Mouse (Mus musculus) neural tube, embryonic 14.5 days (tissue): ENCODE measurements around the gene Cenpf. TPM values are rescaled to one million over a fixed set of nuclear protein-coding genes. Genes with fewer than 3 reads are reported as not detected.

Experiments used
- ATAC-seq: fragments of 200-750 bp; cut with Nextera tagmentation; 2 replicates; pipeline ENCODE4 v1.8.0; 2017; ENCODE audit warnings: low read depth, mild to moderate bottlenecking, moderate TSS enrichment, moderate library complexity
- H3K27ac ChIP-seq: fragments of 300-500 bp; sonication (generic); 2 replicates; pipeline ENCODE4 v1.5.1; 2014; ENCODE audit warnings: low read depth, mild to moderate bottlenecking, control low read depth, low read length, moderate library complexity, mixed read lengths
- H3K27me3 ChIP-seq: fragments of 300-500 bp; sonication (generic); 2 replicates; pipeline ENCODE4 v1.6.1; 2014; ENCODE audit warnings: low read length; ENCODE audit not compliant: control insufficient read depth, insufficient read depth
- H3K36me3 ChIP-seq: fragments of 300-500 bp; sonication (generic); 2 replicates; pipeline ENCODE4 v1.6.1; 2014; ENCODE audit warnings: low read length, mixed read lengths; ENCODE audit not compliant: control insufficient read depth, insufficient read depth
- H3K4me1 ChIP-seq: fragments of 300-500 bp; sonication (generic); 2 replicates; pipeline ENCODE4 v1.6.1; 2014; ENCODE audit warnings: low read length; ENCODE audit not compliant: control insufficient read depth, insufficient read depth
- H3K4me2 ChIP-seq: fragments of 300-500 bp; sonication (generic); 2 replicates; pipeline ENCODE4 v1.6.1; 2014; ENCODE audit warnings: mild to moderate bottlenecking, low read depth, low read length, control low read depth
- H3K4me3 ChIP-seq: fragments of 300-500 bp; sonication (generic); 2 replicates; pipeline ENCODE4 v1.5.1; 2014; ENCODE audit warnings: low read depth, low read length, control low read depth, mixed read lengths
- H3K9ac ChIP-seq: fragments of 300-500 bp; sonication (generic); replicated peaks from 2 replicates; pipeline ENCODE4 v1.6.1; 2014; ENCODE audit warnings: low read depth, mild to moderate bottlenecking, control low read depth, low read length, mixed read lengths
- H3K9me3 ChIP-seq: fragments of 300-500 bp; sonication (generic); 2 replicates; pipeline ENCODE4 v1.6.1; 2016; ENCODE audit warnings: low read length; ENCODE audit not compliant: control insufficient read depth
- WGBS: fragments of 180-500 bp; shearing (Covaris S2); extraction: QIAGEN DNeasy Blood & Tissue Kit; methylation state at CpG from one replicate; pipeline ENCODE4 v1.1.7; 2014; 5-methylcytosine and 5-hydroxymethylcytosine counted together
- polyA plus RNA-seq: library from polyadenylated mRNA; unstranded; fragments of >200 nt; fragmentation: Nextera tagmentation; extraction: Ambion mirVana; gene quantifications from 2 replicates; pipeline ENCODE4 v1.2.1, GENCODE M21; 2014

Cenpf gene
- polyA plus RNA-seq, 1 experiment from 2014 or later: 6.5 TPM

GRCm38 (mm10) chr1:189657406-189657805 is 30.5 kb downstream of the Cenpf start:
- no peak overlapping the region for H3K4me2 ChIP-seq
- H3K9me3 ChIP-seq: no peaks in the 10 kb centered on the region
- WGBS: 91% methylated on average over 8 of the region's 8 CpGs
- H3K4me1 ChIP-seq: no peaks in the 10 kb centered on the region
- no peak overlapping the region for H3K4me3 ChIP-seq
- no peak overlapping the region for H3K27ac ChIP-seq
- H3K36me3 ChIP-seq: no peaks in the 10 kb centered on the region
- no peaks in the 10 kb centered on the region for H3K27me3 ChIP-seq
- no peak for ATAC-seq
- H3K9ac ChIP-seq: no peak overlapping the region

GRCm38 (mm10) chr1:189653746-189654145 is 34.1 kb downstream of the Cenpf start:
- H3K36me3 ChIP-seq: no peaks in the 10 kb centered on the region
- H3K9me3 ChIP-seq: no peaks in the 10 kb centered on the region
- no peak overlapping the region for H3K4me2 ChIP-seq
- ATAC-seq: no peak
- no peaks in the 10 kb centered on the region for H3K27me3 ChIP-seq
- WGBS: 94% methylated on average over 3 of the region's 3 CpGs
- H3K27ac ChIP-seq: no peak overlapping the region
- no peaks in the 10 kb centered on the region for H3K4me1 ChIP-seq
- no peak overlapping the region for H3K4me3 ChIP-seq
- H3K9ac ChIP-seq: no peak overlapping the region

DNA sequence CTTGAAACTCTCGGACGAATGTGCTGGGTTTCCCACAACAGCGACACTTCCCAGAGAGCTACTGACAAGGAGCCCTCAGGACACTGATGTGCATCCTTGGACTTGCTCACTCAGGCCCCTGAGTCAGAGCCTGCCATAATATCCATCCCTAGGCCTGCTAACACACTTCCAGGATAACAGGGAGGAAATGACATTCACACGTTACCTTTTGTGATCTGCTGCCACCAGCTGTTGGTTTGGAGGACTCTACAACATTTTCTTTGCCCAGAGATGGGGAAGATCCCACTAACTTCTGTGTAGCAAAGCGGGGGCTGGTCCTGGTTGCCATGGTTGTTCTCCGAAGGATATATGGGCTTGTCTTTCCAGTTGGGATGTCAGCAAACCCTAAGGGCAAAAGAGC is 41.3 kb downstream of the Cenpf start:
- no peak overlapping the region for H3K27ac ChIP-seq
- no peaks in the 10 kb centered on the region for H3K27me3 ChIP-seq
- no peak for ATAC-seq
- H3K9ac ChIP-seq: no peak overlapping the region
- H3K4me3 ChIP-seq: no peak overlapping the region
- WGBS: 85% methylated on average over 6 of the region's 6 CpGs
- no peaks in the 10 kb centered on the region for H3K4me1 ChIP-seq
- no peak overlapping the region for H3K4me2 ChIP-seq
- H3K36me3 ChIP-seq: no peaks in the 10 kb centered on the region
- H3K9me3 ChIP-seq: no peaks in the 10 kb centered on the region

DNA sequence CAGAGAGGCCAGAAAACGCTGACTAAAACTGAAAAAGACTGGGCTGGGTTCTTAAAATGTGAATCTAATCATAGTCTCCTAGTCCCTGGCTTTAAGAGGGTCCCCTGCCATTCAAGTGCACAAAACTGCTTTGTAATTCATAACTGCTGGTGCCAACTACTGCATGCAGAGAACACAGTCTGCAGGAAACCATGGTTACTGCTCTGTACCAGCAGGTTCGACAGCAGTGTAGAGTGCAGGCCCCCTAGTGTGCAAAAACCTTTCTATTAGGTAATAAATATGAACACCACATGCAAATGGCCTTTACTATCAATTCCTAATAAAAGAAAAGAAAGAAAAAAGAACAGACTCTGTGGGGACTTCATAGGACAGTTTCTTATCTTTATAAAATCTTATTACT is 42.5 kb downstream of the Cenpf start:
- Histone ChIP-seq H3K4me2 (no peak overlapping the region), H3K36me3 (no peaks in the 10 kb centered on the region), H3K27me3 (no peaks in the 10 kb centered on the region), H3K27ac (peak overlapping the region; percentile 36; the same call in 1 of the 2 replicates), H3K4me3 (no peak overlapping the region), H3K9ac (no peak overlapping the region), H3K4me1 (no peaks in the 10 kb centered on the region), H3K9me3 (no peaks in the 10 kb centered on the region)
- peak; percentile 85 for ATAC-seq
- 53% methylated on average over 2 of the region's 2 CpGs for WGBS

- no peak overlapping the region for H3K4me2 ChIP-seq
- no peaks in the 10 kb centered on the region for H3K27me3 ChIP-seq
- no peaks in the 10 kb centered on the region for H3K36me3 ChIP-seq
- no peaks in the 10 kb centered on the region for H3K4me1 ChIP-seq
- H3K27ac ChIP-seq: peak overlapping the region; percentile 36; the same call in 1 of the 2 replicates
- no peak overlapping the region for H3K9ac ChIP-seq
- H3K9me3 ChIP-seq: no peaks in the 10 kb centered on the region
- no peak overlapping the region for H3K4me3 ChIP-seq
- 56% methylated on average over 3 of the region's 3 CpGs for WGBS
- peak; percentile 61 for ATAC-seq
Observed at GRCm38 (mm10) chr1:189644700-189645345, 43.1 kb downstream of the Cenpf start.

GRCm38 (mm10) chr1:189639581-189639980 is 48.3 kb downstream of the Cenpf start:
- Histone ChIP-seq H3K27me3 (no peaks in the 10 kb centered on the region), H3K9me3 (no peaks in the 10 kb centered on the region), H3K9ac (no peak overlapping the region), H3K4me3 (no peak overlapping the region), H3K4me1 (no peaks in the 10 kb centered on the region), H3K27ac (no peak overlapping the region), H3K4me2 (no peak overlapping the region), H3K36me3 (no peaks in the 10 kb centered on the region)
- WGBS: 79% methylated on average over 6 of the region's 6 CpGs
- no peak for ATAC-seq

- H3K27ac ChIP-seq: no peak overlapping the region
- no peaks in the 10 kb centered on the region for H3K9me3 ChIP-seq
- WGBS: 84% methylated on average over 5 of the region's 5 CpGs
- H3K4me1 ChIP-seq: no peaks in the 10 kb centered on the region
- no peaks in the 10 kb centered on the region for H3K27me3 ChIP-seq
- ATAC-seq: no peak
- H3K4me2 ChIP-seq: no peak overlapping the region
- no peak overlapping the region for H3K4me3 ChIP-seq
- no peak overlapping the region for H3K9ac ChIP-seq
- no peaks in the 10 kb centered on the region for H3K36me3 ChIP-seq
Observed at GRCm38 (mm10) chr1:189633791-189634190, 54.1 kb downstream of the Cenpf start.

- no peaks in the 10 kb centered on the region for H3K27me3 ChIP-seq
- H3K27ac ChIP-seq: no peak overlapping the region
- WGBS: 74% methylated on average over 13 of the region's 13 CpGs
- no peaks in the 10 kb centered on the region for H3K9me3 ChIP-seq
- no peak for ATAC-seq
- no peaks in the 10 kb centered on the region for H3K4me1 ChIP-seq
- no peaks in the 10 kb centered on the region for H3K36me3 ChIP-seq
- H3K9ac ChIP-seq: no peak overlapping the region
- H3K4me3 ChIP-seq: no peak overlapping the region
- H3K4me2 ChIP-seq: no peak overlapping the region
Observed at GRCm38 (mm10) chr1:189631906-189632675, 55.8 kb downstream of the Cenpf start.

DNA sequence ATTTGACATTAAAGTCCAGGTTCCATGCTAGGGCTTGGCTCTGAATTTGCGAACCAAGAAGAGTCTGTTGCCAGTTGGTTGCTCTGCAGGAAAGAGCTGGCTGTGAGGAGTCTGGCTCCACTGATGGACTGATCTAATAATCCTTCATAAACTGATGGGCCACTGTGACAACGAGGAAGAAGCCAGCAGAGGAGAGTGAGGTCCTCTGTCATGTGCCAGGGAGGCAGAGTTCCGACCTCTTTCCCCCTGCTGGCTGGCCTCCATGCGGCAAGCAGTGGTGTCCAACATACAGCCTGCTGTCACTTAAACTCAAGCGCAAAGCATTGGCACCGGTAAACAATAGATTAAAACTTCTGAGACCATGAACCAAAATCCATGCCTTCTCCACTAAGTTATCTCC is 57.9 kb downstream of the Cenpf start:
- H3K9ac ChIP-seq: no peak overlapping the region
- H3K9me3 ChIP-seq: no peaks in the 10 kb centered on the region
- no peaks in the 10 kb centered on the region for H3K27me3 ChIP-seq
- WGBS: 78% methylated on average over 6 of the region's 6 CpGs
- ATAC-seq: no peak
- H3K36me3 ChIP-seq: no peaks in the 10 kb centered on the region
- no peak overlapping the region for H3K27ac ChIP-seq
- H3K4me1 ChIP-seq: no peaks in the 10 kb centered on the region
- H3K4me2 ChIP-seq: no peak overlapping the region
- no peak overlapping the region for H3K4me3 ChIP-seq
